Mouse (Mus musculus): ENCODE measurements at regions not wholly inside any gene's neighbourhood (a gene's known extent, or its start where the extent isn't known, plus 50 kb on each side); places are given as distances from the start of the nearest gene placed in this dataset.
"Not testable (repeated sequence)": the region's sequence is repeated elsewhere in the genome, so short reads cannot be mapped to it uniquely, and the experiment has no call there.

- DNase-seq (ENCODE audit: low read depth, low spot score), result peak; percentile 57
These were observed 342.1 kb downstream of the Gadd45g start for GRCm38 (mm10) chr13:52188605-52189003.

- DNase-seq (ENCODE audit: low read depth, low spot score), result no peak
These were observed 341.6 kb downstream of the Diras2 start for GRCm38 (mm10) chr13:52189382-52189923.

- DNase-seq (ENCODE audit: low read depth, low spot score), result no peak
These were observed 340.8 kb downstream of the Diras2 start for GRCm38 (mm10) chr13:52190256-52190655.

GRCm38 (mm10) chr13:52190848-52191590, 340.1 kb downstream of the Diras2 start:
- no peak for DNase-seq (ENCODE audit: low read depth, low spot score)

- DNase-seq (ENCODE audit: low read depth, low spot score), result no peak
These were observed 334.2 kb downstream of the Diras2 start for GRCm38 (mm10) chr13:52196917-52197316.

GRCm38 (mm10) chr13:52198649-52199348, 332.3 kb downstream of the Diras2 start:
- no peak for DNase-seq (ENCODE audit: low read depth, low spot score)

- no peak for DNase-seq (ENCODE audit: low read depth, low spot score)
These were observed 328.7 kb downstream of the Diras2 start for GRCm38 (mm10) chr13:52202372-52202771.

- peak; percentile 38 for DNase-seq (ENCODE audit: low read depth, low spot score)
These were observed 325.1 kb downstream of the Diras2 start for GRCm38 (mm10) chr13:52205951-52206350.

- DNase-seq (ENCODE audit: low read depth, low spot score), result peak; percentile 55
These were observed 314.7 kb downstream of the Diras2 start for GRCm38 (mm10) chr13:52216343-52216742.

- no peak for DNase-seq (ENCODE audit: low read depth, low spot score)
These were observed 314.0 kb downstream of the Diras2 start for GRCm38 (mm10) chr13:52217066-52217465.

GRCm38 (mm10) chr13:52217741-52218140, 313.3 kb downstream of the Diras2 start:
- no peak for DNase-seq (ENCODE audit: low read depth, low spot score)

- peak; percentile 86 for DNase-seq (ENCODE audit: low read depth, low spot score)
These were observed 308.6 kb downstream of the Diras2 start for GRCm38 (mm10) chr13:52222315-52223097.

- peak; percentile 73 for DNase-seq (ENCODE audit: low read depth, low spot score)
These were observed 307.7 kb downstream of the Diras2 start for GRCm38 (mm10) chr13:52223098-52223962.

GRCm38 (mm10) chr13:52233971-52234370, 297.1 kb downstream of the Diras2 start:
- DNase-seq (ENCODE audit: low read depth, low spot score), result peak; percentile 70

- peak; percentile 67 for DNase-seq (ENCODE audit: low read depth, low spot score)
These were observed 295.0 kb downstream of the Diras2 start for GRCm38 (mm10) chr13:52236105-52236504.

GRCm38 (mm10) chr13:52239563-52239962, 291.5 kb downstream of the Diras2 start:
- no peak for DNase-seq (ENCODE audit: low read depth, low spot score)

GRCm38 (mm10) chr13:52241761-52242160, 289.3 kb downstream of the Diras2 start:
- DNase-seq (ENCODE audit: low read depth, low spot score), result no peak

GRCm38 (mm10) chr13:52249492-52249891, 281.6 kb downstream of the Diras2 start:
- DNase-seq (ENCODE audit: low read depth, low spot score), result no peak

- no peak for DNase-seq (ENCODE audit: low read depth, low spot score)
These were observed 280.7 kb downstream of the Diras2 start for GRCm38 (mm10) chr13:52250371-52250770.

- no peak for DNase-seq (ENCODE audit: low read depth, low spot score)
These were observed 278.8 kb downstream of the Diras2 start for GRCm38 (mm10) chr13:52252303-52252702.

GRCm38 (mm10) chr13:52252726-52253125, 278.4 kb downstream of the Diras2 start:
- not testable (repeated sequence) for DNase-seq (ENCODE audit: low read depth, low spot score)

All from skeletal muscle tissue, adult 2 months (tissue).